Mouse (Mus musculus) monocyte, adult 5-6 weeks (primary cell): ENCODE data around the gene Ephb2. TPM values are rescaled to one million over a fixed set of nuclear protein-coding genes. Genes with fewer than 3 reads are reported as not detected.

ENCODE experiments used
- ATAC-seq: fragments of 153-309, 156-312 bp; replicated peaks from 2 replicates; pipeline ENCODE4 v1.8.0; 2017; ENCODE audit warnings: mild to moderate bottlenecking; ENCODE audit not compliant: low TSS enrichment, insufficient number of reproducible peaks, severe bottlenecking, poor library complexity, low FRiP score
- total RNA-seq: library from RNA; stranded (forward); fragments of 200-1000, 200-491, 200-594 nt; gene quantifications from 3 replicates; pipeline ENCODE4 v1.2.3, GENCODE M21; 2017

The Ephb2 gene
- total RNA-seq, 1 experiment from 2014 or later, result not detected

DNA sequence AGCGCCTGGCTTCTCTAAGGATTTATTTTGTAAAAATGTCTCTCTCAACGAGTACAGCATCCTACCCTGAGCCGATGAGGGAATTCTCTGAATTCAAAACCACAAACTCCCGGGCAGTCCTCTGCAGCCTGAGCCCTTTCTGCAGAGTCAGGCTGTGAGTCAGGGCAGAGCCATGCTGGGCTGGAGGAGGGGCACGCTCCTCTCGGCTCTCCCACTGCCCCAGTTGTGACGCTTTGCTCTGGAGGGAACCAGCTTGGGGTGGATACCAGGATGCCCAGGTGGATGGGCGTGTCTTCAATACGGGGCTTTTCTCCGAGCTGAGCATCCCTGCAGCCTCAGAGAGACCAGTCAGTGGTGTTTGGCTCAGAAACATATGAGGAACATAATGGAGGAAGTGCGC lies 27.3 kb downstream of the Ephb2 start:
- no peak for ATAC-seq

DNA sequence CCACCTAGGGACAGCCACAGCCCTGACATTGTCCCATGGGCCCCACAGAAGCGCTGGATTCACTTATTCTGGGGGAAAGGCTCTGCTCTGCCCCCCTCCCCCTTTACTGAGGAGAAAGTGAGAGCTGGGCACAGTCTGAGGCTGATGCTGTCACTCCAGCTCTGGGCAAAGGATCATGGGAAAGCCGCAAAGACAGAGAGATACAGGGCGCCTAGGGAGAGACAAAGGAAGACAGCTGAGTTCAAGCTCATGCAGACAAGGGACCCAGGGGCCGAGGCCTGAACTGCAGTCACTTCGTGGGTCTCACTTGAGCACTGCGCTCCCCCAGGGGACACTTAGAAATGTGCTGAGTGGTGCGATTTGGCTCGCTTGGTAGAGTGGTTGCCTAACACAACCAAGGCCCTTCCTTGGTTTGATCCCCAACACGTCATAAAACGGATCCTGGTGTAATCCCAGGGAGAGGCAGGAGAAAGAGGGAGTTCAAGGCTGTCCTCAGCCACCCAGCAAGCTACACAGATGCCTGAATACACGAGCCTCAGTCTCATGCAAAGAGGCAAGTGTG lies 28.3 kb downstream of the Ephb2 start:
- ATAC-seq, result no peak

DNA sequence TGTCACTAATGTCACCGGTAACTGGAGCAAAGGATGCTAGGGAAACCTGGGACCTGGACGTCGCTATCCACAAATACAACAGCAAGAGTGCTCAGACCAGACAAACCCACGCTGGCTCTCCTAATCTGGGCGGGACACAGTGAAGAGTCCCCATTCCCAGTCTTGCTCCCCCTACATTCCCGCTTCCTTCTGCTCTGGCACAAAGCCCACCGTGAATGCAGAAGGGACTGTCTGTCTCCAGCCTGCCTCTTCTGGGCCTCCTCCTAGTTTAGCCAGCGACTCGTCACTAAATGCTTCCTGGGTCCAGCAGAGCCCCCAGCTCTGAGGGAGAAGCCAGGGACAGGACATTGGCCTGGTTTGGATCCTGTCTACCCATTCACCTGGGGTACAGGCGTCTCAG lies 29.5 kb downstream of the Ephb2 start:
- no peak for ATAC-seq

DNA sequence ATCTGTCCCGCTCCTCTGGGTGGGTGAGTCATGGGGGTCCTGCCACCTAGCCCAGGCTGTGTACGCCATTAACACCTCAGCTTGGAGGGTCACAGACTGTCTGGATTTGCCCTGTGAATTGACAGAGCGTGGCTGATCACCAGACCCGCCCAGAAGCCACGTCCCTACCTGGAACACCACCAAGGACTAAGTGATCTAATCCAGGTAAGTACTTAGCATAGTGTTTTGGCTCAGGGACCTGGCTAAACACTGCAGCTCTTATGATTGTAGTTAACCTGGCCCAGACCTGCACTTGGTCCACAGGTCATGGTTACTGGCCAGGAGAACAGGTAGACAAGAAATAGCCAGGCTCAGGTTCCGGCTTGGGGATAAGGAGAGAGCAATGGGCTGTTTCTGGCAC lies 31.4 kb downstream of the Ephb2 start:
- no peak for ATAC-seq

DNA sequence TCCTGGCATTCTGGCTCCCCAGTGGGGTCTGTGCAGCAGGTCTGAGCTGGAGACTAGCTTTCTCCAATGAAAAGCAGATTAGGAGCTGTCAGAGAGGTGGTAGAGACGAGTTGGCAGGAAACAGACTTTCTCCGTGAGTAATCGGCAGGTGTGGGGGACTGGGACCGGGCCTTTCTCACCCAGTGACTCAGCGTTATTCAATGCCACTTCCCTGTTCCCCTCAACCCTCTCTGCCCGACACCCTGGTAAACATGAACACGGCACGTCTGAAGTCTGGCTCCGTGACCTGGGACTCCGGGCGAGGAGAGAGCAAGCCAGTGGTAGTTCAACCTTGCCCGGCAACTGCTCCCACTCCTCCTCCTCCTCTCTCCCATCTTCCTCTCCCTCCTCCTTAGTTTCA lies 33.3 kb downstream of the Ephb2 start:
- ATAC-seq, result no peak

DNA sequence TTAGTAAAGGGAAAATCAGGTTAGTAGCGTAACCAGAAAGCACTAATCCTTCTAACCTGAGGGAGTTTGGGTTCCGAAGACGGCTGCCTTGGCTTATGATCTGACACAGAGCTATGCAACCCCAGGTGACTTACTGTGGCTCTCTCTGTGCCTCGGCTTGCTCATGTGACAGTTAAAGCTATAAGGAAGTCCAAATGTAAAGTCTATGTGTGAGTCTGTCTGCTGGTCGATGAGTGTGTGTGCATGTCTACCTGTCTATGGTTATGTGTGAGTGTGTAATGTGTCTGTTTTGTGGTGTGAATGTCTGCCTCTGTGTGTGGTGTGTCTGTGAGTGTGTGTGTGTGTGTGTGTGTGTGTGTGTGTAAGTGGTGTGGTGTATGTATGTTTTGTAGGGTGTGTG lies 33.8 kb downstream of the Ephb2 start:
- ATAC-seq, result no peak

DNA sequence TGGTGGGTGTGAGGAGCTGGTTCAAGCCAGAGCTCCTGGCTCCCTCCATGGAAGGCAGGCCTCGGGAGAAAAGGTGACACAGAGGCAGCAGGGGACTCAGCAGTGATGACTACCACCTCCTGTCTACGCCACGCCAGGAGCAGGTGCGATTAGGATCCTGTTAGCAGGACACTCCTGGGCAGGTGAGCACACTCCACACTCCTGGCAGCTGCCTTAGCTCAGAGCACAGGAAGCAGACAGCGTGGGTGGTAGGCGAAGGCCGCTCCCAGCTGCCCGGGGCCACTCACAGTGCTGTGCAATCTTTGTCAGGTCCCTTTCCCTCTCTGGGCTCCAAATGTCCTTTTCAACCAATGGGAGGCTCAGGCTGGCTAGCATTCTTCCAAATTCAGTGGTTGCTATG lies 34.3 kb downstream of the Ephb2 start:
- ATAC-seq, result no peak

DNA sequence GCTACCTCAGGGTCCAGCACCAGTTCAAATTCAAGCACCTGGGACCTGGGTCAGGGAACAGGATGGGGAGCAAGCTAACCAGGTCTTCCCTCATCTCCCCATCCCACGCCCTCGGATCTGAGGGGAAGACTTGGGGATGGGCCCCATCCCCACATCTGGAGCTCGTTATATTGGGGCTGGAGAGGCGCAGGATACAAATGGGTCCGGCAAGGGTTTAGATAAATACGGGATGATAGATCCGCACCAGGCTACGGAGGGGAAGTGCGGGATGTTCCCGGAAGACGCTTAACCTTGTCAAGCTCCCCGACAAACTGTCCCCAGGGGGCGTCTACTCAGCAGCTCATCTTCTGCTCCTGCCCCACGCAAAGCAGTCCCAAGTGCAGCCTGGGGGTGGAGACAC lies 35.4 kb downstream of the Ephb2 start:
- ATAC-seq, result no peak

DNA sequence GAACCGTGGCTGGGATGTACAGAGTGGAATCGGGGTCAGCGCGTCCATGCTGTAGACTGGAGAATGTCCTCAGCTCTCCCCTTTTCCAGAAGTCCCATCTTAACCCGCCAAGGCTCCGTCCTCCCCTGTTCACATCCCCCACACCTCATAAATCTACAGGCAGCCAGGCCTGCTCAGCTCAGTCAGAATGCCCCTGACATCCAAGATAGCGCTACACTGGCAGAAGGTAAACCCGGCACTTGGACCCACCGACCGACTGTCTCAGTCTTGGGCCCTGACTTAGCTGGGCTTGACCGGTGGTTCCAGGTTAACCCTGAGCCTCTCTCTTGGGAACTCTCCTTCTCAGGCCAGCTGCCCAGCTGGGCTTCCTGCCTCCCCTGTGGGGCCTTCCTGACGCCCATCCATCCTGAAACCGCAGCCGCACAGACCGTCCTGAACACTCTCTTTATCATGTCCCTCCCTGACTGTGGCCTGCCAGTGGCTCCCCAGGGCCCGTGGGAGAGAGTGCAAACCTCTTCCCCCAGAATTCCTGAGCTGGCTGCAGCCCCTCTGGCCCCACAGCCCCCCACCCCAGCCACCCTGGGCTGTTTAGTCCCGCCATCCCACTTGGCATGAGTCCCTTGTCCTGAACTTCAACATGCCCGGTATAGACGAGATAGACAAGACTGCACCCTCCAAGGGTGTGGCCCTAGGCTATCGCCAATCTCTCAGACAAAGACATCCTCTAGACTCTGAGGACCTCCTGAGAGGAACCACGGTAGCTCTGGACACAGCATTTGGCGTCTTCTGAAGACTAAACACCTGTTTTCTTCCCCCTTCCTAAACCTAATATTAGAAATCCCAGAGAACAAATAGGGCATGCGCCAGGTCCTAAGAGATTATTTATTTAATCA lies 37.9 kb downstream of the Ephb2 start:
- no peak for ATAC-seq

DNA sequence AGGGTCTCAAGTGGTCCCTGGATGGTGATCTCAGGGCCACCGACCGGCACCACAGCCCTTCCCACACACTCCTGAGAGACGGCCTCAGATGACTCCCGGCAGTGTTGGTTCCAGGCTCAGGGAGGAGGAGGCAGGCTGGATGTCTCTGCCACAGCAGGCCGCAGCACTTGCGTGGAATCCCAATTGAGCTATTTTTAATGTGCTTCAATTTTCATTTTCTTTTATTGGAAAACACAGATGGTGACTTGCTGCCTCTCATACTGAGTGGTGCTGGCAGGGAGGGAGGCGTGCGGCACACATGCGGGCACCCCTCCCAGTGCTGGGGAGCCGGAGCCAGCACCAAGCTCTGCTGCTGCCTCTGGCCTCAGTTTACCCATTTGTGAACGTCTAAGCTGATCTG lies 42.5 kb downstream of the Ephb2 start:
- no peak for ATAC-seq

DNA sequence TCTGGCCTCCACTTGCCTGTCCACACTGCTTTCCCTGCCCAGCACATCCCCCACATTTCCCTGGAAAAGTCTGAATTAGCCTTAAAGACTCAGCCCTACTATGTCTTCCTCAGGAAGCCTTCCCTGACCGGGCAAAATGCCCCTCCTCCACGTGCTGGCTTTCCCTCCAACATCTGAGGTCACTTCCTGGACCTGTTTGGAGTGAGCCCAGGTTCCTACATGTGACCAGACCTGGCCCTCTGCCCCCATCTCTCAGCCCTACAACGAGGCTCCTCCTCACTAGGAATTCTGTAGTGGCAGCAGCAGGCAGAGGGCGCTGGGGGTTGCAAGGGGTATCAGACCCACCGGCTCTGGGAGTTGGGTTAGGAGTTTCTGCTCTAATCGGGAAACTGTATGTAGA lies 46.0 kb downstream of the Ephb2 start:
- no peak for ATAC-seq

DNA sequence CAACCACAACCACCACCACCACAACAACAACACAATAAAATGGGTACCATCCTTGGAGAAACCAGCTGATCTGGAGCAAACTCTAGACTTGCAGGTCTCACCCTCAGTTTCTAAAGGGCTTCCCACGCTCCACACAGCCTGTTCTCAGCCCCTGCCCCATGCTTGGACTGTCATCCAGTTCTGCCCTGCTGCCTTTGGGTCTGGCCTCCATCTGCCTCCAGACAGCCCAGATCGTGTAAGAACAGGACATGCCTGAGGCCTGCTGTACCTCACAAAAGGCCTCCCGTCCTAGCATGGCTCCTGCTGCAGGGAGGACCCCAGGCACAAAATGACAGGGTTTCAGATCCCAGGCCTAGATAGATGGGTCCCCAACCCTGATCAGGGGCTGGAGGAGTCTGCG lies 48.4 kb downstream of the Ephb2 start:
- ATAC-seq, result no peak

DNA sequence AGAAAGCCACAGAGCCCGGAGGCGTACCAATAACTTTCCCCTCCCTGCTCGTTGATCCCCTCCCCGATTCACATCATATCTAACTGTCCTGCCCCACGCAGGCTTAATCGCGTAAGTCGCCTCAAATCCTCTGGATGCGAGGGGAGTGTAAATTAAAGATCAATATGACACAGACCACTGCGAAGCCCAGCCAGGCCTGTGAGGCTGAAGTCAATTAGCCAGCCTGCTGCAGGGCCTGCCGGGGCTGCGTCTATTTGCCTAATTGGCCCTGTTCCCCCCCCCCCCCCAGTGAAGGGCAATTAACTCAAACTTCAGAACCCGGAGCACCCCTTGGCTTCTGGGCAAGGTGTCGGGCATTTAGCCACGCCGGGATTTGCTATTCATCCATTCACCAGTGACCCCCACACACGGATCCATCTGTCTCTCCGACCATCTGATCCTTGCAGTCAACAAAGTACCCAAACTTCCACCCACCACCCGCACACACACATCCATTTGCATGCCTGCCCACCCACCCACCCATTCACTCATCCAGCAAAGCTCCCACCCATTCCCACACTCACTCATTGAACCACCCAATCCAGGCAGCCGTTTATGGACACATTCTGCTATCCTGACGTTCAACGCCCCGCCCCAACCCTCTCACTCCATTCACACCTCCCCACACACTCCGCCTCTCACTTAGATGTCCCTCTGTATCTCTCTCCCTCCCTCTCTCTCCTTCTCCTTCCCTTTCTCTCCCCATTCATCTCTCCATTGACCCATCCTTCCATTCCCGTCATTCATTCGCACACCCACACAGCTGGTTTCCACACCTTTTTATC lies 49.1 kb downstream of the Ephb2 start:
- ATAC-seq, result no peak

DNA sequence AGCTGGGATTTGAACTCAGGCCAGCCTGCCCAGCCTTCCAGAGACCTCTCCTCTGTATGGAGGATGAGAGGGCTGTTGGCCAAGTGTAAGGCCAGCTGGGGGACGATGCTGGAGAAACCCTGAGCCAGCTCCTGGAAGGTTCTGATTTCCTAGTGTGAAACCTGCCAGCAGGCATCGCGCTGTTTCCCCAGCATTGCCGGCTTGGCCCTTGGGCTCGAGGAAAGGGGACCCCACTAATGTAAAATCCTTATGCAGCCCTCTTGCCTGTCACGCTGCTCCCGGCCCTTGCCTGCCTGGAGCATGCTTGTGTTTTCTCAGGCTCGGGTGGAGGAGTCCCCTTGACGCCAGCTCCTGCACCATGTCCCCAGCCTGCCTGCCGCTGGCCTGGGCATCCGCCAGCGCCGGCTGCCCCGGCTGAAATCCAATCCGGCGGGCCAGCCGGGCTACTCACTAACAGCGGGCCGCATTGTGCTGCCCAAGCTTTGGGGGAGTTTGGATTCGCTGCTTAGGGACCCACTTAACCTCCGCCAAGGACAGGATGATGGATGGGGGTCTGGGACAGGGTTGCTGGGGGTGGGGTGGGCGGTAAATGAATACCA lies 52.1 kb downstream of the Ephb2 start:
- ATAC-seq, result no peak

DNA sequence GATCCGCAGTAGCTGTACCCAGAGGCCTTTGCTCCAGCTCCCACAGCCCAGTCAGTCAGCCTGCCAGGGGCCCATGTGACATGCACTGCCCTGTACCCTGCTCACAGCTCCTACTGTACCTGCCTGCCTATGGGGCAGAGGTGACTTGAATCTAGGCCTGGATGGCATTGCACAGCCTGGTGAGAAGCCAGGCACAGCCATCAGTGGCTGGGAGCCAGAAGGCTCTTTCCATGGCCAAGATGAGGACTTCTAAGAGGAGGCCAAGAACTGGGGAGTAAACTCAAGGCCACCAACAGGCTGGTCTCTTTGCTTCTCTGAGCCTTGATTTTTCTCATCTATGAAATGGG lies 53.2 kb downstream of the Ephb2 start:
- no peak for ATAC-seq

DNA sequence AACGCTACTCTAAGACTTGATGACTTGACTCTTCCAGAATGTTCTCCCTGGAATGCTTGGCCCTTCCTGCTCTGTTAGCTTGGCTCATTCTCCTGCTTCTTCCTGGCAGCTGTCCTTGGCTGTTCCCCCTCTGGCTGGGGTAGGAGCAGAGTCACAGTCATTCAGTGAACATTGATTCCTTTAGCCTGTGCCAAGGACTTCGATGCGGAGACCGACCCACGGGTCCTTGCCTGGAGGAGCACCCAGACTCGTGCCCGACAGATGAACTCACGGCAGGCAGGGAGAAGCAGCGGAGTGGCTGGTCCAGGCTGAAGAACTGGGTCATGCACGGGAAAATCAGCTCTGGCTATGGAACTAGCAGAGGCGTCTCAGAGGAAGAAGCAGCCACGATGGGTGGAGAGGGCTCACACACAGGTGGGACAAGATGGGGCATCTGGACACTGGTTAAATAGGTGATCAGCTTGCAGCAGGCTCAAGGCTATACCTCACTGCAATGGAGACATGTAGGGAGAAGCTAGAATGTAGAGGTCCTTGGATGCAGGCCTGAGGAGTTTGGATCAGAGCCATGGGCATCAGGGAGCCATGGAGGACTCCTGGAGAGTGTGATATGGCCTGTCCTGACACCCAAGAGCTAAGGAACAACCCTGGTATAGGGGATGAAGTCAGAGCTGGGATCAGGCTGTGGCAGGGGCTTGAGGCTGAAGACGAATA lies 53.8 kb downstream of the Ephb2 start:
- no peak for ATAC-seq

DNA sequence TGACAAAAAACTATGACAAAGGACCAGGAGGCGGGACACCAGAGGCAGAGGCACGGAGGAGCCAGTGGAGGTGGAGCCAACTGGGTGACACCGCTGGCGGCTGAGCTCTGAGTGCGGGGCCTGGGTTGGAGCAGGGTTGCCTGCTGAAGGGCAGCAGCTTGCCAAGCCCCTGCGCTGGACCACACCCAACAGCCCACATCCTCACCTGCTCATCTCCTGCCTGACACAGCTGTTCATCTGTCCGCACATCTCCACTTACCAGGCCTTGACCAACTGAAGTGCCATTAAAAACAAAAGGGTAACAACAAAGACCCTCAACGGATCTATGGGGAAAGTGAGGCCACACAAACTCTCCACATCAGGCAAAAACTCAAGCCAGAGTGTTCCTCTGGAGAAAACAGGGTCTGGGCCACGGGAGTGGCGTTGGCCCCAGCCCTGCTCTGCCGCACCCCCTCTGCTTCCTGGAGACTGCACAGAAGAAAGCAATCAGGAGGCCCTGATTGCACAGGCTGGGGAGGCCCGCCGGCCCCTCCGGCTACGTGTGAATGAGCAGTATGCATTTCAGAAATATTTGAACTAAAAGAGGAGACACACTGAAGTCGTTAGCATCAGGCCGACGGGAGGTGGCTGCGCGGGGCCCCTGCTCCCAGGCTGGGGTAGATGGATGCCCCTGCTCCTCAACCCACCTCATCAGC lies 55.4 kb downstream of the Ephb2 start:
- no peak for ATAC-seq

DNA sequence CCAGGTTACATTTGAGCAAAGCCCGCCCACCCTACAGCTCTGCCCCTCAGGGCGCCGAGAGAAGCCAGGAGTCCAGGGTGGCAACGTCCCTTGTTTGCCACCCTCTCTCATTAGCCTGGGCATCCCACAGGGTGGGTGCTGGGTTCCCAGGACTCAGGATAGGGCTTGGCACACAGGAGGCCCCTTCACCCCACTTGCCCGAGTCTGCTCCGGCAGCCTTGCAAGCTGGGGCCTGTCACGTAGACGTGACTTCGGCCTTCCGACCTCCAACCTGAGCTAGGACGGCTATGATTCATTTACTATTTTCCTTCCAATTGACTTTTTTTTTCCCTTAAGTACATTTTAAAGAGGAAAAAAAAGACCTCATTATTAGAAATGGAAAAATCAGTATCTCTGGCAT lies 56.6 kb downstream of the Ephb2 start:
- no peak for ATAC-seq
